Mouse (Mus musculus): ENCODE measurements around the gene Tmem216. TPM values are rescaled to one million over a fixed set of nuclear protein-coding genes. Genes with fewer than 3 reads are reported as not detected.

Gene Tmem216
- polyA plus RNA-seq, 1 experiment = 15.6 TPM

DNA sequence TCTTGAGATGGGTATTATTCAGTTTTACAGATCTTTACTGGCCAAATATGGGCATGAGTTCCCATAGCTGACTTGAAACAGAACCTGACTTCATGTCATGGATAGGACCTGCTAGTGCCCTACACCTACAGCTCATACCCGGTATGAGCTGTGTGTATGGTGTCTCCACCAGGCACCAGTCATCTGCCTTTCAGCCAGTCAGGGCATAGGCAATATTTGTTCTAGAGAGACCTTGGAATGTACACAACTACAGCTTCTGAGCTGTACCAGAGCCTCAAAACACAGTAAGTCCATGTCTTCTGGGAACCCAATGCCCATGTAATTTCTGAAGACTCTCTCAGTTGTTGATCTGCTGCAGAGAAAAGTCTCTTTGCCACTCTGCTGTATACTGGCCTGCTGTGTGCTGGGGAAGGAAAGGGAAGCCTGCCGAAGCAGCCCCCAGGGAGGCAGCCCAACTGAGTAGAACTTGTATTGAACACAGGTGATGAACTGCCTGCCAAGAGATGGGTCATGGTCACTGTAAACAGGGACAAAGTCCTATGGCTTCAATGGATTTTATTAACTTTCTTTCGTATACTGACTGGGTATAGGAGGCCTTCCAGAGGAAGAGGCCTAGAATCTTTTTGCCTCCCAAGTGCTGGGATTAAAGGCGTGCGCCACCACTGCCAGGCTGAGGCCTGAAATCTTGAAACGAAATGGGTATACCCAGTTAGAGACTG, 35.8 kb upstream of the Tmem216 start:
- no peak overlapping the region for H3K4me3 ChIP-seq (ENCODE audit: insufficient read depth, low read length)
- no peaks in the 10 kb centered on the region for H3K4me1 ChIP-seq (ENCODE audit: control insufficient read depth, insufficient read depth, low read length)
- TF ChIP-seq CTCF (IDR thresholded peaks at IDR 0.05; ENCODE audit: borderline replicate concordance, insufficient read depth, low read length) = no peak
- TF ChIP-seq POLR2A (IDR thresholded peaks at IDR 0.05; ENCODE audit: low read depth, low read length) = no peak
- H3K27ac ChIP-seq (ENCODE audit: insufficient read depth, low read length) = no peak overlapping the region

DNA sequence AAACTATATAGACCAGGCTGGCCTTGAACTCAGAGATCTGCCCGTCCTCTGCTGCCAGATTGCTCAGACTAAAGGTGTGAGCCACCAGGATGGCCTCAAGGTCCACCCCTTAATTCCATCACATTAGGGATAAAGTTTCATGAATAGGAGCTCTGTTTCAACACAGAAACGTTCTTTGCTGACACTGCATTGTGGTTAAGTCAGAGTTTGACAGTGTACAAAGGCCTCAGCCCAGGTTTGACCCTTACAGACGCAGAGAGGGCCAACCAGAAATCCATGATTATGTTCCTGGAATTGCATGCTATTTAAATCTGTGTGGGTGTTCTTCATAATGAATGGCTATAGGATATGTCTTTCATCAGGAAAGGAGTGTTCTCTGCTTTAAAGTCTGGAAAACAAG, 34.3 kb upstream of the Tmem216 start:
- H3K27ac ChIP-seq (ENCODE audit: insufficient read depth, low read length) = no peak overlapping the region
- H3K4me3 ChIP-seq (ENCODE audit: insufficient read depth, low read length) = no peak overlapping the region
- no peak for TF ChIP-seq POLR2A (IDR thresholded peaks at IDR 0.05; ENCODE audit: low read depth, low read length)
- TF ChIP-seq CTCF (IDR thresholded peaks at IDR 0.05; ENCODE audit: borderline replicate concordance, insufficient read depth, low read length) = no peak
- no peaks in the 10 kb centered on the region for H3K4me1 ChIP-seq (ENCODE audit: control insufficient read depth, insufficient read depth, low read length)

DNA sequence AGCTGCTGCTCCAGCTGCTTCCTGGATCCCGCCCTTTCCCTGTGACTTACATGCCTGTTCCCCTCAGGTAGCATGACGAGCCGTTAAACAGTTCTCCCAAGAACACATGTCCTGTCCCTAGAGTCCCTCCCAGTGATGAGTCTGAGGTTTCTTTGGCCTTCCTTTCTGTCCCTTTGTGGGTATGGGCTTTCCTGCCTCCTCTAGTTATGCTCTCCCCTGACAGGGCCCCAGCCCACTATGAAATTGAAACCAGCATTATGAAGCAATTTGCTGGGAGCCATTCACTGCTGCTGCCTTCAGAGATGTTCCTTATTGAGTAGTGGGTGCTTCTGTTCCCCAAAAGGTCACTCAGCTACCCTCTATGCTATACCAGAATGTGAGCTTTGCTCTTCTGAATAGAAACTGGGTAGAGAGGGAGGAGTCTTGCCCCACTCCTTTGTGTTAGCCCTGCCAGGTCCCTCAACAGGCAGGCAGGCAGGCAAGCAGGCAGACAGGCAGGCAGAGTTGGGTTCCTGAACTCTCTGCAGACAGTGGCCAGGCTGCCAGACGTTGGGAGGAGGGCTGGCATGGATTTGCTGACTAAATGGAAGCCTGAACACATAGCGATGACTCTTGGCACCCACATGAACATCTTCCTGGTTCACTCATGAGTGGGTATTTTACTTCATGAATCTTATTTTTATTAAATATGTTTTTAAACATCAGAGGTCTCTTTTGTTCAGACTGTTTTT, 33.3 kb upstream of the Tmem216 start:
- Histone ChIP-seq H3K4me1 (ENCODE audit: control insufficient read depth, insufficient read depth, low read length) (no peaks in the 10 kb centered on the region), H3K27ac (ENCODE audit: insufficient read depth, low read length) (no peak overlapping the region), H3K4me3 (ENCODE audit: insufficient read depth, low read length) (no peak overlapping the region)
- TF ChIP-seq CTCF (IDR thresholded peaks at IDR 0.05; ENCODE audit: borderline replicate concordance, insufficient read depth, low read length) (no peak), POLR2A (IDR thresholded peaks at IDR 0.05; ENCODE audit: low read depth, low read length) (no peak)

DNA sequence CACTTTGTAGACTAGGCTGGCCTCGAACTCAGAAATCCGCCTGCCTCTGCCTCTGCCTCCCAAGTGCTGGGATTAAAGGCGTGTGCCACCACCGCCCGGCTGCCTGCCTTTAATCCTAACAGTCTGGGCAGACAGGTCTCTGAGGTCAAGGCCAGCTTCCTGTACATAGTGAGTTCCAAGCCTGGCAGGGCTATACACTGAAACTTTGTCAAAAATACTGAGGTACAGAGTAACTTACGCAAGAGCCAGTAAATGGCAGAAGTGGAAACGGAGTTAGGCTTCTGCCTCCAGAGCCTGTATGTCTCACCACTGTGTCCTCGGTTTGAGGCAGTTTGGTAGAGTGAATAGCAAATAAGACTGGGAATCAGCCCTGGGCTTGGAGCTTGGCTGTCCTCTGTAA, 31.2 kb upstream of the Tmem216 start:
- Histone ChIP-seq H3K4me3 (ENCODE audit: insufficient read depth, low read length) (no peak overlapping the region), H3K27ac (ENCODE audit: insufficient read depth, low read length) (no peak overlapping the region), H3K4me1 (ENCODE audit: control insufficient read depth, insufficient read depth, low read length) (no peaks in the 10 kb centered on the region)
- TF ChIP-seq POLR2A (IDR thresholded peaks at IDR 0.05; ENCODE audit: low read depth, low read length) = no peak
- TF ChIP-seq CTCF (IDR thresholded peaks at IDR 0.05; ENCODE audit: borderline replicate concordance, insufficient read depth, low read length) = no peak

DNA sequence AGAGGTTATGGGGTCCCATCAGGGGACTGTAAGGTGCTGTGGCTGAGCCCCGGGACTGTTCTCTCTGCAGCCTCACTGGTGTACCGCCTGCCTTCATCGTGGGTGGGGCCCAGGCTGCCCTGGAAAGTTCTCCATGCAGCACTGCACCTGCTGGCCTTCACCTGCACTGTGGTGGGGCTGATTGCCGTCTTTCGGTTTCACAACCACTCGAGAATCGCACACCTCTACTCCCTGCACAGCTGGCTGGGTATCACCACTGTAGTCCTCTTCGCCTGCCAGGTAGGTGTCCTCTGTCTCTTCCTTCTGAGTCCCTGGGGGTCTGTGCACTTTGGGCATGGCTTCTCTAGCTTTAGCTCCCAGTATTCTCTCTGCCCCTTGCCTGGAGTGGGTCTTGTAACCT, 29.1 kb upstream of the Tmem216 start:
- Histone ChIP-seq H3K4me1 (ENCODE audit: control insufficient read depth, insufficient read depth, low read length) (no peaks in the 10 kb centered on the region), H3K27ac (ENCODE audit: insufficient read depth, low read length) (no peak overlapping the region), H3K4me3 (ENCODE audit: insufficient read depth, low read length) (no peak overlapping the region)
- TF ChIP-seq CTCF (IDR thresholded peaks at IDR 0.05; ENCODE audit: borderline replicate concordance, insufficient read depth, low read length) (no peak), POLR2A (IDR thresholded peaks at IDR 0.05; ENCODE audit: low read depth, low read length) (no peak)

DNA sequence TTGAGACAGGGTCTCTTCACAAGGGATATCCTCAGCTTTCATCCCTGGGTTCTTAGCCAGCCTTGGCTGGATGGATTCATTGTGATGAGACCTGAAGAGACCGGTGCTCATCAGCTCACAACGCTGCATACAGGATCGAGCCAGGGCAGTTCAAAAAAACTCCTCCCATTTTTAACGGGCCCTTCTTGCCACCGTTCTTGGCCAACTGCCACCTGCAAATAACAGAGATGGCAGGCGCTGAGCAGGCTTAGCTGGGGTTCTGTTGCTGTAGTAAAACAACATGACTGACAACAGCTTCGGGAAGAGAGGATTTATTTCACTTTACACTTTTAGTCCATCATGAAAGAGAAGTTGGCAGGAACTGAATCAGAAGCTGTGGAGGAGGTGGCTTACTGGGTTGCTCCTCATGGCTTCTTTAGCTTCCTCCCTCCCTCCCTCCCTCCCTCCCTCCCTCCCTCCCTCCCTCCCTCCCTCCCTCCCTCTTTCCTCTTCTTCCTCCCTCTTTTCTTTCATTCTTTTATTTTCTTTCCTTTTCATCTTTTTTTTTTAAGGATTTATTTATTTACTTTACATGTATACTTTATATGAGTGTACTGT, 27.6 kb upstream of the Tmem216 start:
- H3K4me3 ChIP-seq (ENCODE audit: insufficient read depth, low read length) = no peak overlapping the region
- no peak overlapping the region for H3K27ac ChIP-seq (ENCODE audit: insufficient read depth, low read length)
- no peak for TF ChIP-seq CTCF (IDR thresholded peaks at IDR 0.05; ENCODE audit: borderline replicate concordance, insufficient read depth, low read length)
- TF ChIP-seq POLR2A (IDR thresholded peaks at IDR 0.05; ENCODE audit: low read depth, low read length) = no peak
- H3K4me1 ChIP-seq (ENCODE audit: control insufficient read depth, insufficient read depth, low read length) = peaks cover 1% of the 10 kb centered on the region; the same call in 1 of the 2 replicates

DNA sequence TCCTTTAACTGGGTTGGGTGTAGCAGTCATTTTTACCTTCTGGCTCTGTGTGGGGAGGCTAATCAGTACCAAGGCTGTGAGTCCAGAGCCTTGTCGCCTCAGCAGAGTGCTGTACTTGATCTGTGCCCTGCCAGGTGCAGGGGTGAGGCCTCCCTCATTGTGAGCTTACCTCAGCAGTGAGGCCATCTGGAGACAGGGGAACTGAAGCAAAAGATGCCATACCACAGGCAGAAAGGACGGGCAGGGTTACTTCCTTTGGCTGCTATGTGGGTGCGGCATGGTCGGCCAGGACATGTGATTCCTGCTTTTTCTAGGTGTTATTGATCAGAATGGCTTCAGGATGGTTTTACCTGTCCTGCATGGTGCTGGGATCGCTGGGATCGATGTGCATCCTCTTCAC, 25.9 kb upstream of the Tmem216 start:
- Histone ChIP-seq H3K4me3 (ENCODE audit: insufficient read depth, low read length) (no peak overlapping the region), H3K4me1 (ENCODE audit: control insufficient read depth, insufficient read depth, low read length) (peaks cover 4% of the 10 kb centered on the region; the same call in 1 of the 2 replicates), H3K27ac (ENCODE audit: insufficient read depth, low read length) (no peak overlapping the region)
- no peak for TF ChIP-seq POLR2A (IDR thresholded peaks at IDR 0.05; ENCODE audit: low read depth, low read length)
- TF ChIP-seq CTCF (IDR thresholded peaks at IDR 0.05; ENCODE audit: borderline replicate concordance, insufficient read depth, low read length) = no peak

DNA sequence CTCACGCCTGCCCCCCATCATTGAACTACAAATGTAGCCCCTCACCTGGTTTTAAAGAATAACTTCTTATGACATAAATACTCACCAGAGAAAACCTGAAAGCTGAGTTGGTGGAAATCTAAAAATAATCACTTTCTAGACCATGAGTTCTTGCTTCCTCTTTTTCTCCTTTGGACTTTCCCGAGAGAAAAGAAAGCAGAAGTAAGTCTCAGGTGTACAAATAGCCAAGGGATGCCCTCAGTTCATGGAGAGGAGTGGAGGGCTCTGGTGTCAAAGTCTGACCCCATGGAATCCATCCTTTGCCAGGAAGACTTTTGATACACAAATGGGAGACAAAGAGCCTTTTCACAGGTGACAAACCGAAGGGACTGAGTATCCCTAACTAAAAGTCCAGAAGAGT, 24.7 kb upstream of the Tmem216 start:
- peaks cover 4% of the 10 kb centered on the region; the same call in 1 of the 2 replicates for H3K4me1 ChIP-seq (ENCODE audit: control insufficient read depth, insufficient read depth, low read length)
- H3K27ac ChIP-seq (ENCODE audit: insufficient read depth, low read length) = no peak overlapping the region
- H3K4me3 ChIP-seq (ENCODE audit: insufficient read depth, low read length) = no peak overlapping the region
- no peak for TF ChIP-seq POLR2A (IDR thresholded peaks at IDR 0.05; ENCODE audit: low read depth, low read length)
- no peak for TF ChIP-seq CTCF (IDR thresholded peaks at IDR 0.05; ENCODE audit: borderline replicate concordance, insufficient read depth, low read length)

DNA sequence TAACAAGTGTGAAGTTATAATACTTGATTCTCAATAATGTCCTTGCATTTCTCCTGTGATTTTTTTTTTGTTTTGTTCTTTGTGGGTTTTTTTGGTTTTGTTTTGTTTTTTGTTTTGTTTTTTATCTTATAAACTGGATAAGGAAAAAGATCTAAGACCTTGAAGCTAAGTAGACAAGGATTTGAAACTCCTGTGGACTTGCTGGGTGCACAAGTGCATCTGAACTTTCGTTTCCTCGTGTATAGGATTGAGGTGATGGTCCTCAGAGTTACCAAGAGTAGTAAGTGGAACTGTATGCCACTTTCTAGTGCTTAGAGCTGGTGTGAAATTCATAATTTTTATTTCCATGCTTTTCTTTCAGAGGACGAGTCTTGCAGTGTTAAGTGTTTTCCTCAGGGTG, 24.1 kb upstream of the Tmem216 start:
- TF ChIP-seq CTCF (IDR thresholded peaks at IDR 0.05; ENCODE audit: borderline replicate concordance, insufficient read depth, low read length) = no peak
- no peak for TF ChIP-seq POLR2A (IDR thresholded peaks at IDR 0.05; ENCODE audit: low read depth, low read length)
- Histone ChIP-seq H3K27ac (ENCODE audit: insufficient read depth, low read length) (no peak overlapping the region), H3K4me3 (ENCODE audit: insufficient read depth, low read length) (no peak overlapping the region), H3K4me1 (ENCODE audit: control insufficient read depth, insufficient read depth, low read length) (peaks cover 4% of the 10 kb centered on the region; the same call in 1 of the 2 replicates)

Data from embryonic fibroblast, embryonic 13.5 days (primary cell).